Mouse (Mus musculus): ENCODE results near the gene Elf3. TPM values are rescaled to one million over a fixed set of nuclear protein-coding genes. Genes with fewer than 3 reads are reported as not detected.

Gene Elf3
- polyA plus RNA-seq, 1 experiment from 2014 or later: 152 TPM

DNA sequence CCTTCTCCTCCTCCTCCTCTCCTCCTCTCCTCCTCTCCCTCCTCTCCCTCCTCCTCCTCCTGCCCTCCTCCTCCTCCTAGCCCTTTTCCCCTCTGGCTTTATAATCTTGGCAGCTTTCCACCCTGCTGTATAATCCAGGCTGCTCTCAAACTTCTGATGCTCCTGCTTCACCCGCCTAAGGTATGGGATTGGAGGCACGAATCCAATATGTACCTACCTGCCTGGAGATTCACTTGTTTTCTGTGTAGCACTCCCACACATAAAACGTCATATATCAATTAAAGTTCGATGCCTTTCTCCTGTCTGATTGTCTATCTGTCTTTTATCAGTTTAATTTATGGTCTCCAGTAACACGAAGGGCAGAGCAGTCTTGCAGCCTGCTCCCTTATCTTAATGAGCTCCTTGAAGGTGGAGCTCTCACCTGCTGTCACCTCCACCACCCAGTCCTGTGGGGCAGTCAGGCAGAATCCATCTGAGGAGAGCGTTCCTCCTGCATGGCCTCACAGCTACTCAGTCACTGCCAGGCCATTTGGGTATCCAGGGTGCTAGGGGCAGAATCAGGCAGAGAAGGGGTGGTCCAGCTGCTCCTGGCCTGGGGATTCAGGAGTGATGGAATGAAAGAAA lies 33.3 kb downstream of the Elf3 start:
- no peak for ATAC-seq (ENCODE audit: low FRiP score, low TSS enrichment)
- TF ChIP-seq CTCF (IDR thresholded peaks at IDR 0.05; ENCODE audit: low read depth): no peak
- no peak for TF ChIP-seq EP300 (optimal IDR thresholded peaks at IDR 0.05)

DNA sequence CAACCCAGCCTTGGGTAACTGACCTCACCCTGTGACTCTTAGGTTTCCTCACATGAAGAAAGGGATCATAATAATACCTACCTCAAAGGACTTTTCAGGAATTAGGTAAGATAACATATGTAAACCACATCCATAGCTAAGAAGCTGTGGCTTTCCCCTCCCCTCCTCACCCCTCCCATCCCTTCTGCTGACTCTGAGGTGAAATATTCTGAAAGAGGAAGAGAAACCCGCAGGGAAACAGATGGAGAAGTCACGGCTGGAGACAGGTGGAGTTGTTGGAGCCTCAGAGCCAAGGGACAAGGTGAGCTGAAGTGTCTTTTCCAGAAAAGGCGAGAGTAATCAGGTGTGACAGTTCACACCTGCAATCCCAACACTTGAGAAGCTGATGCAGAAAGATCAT lies 34.2 kb downstream of the Elf3 start:
- Histone ChIP-seq H3K27me3 (ENCODE audit: control insufficient read depth, insufficient read depth, low read length) (no peaks in the 10 kb centered on the region), H3K27ac (replicated peaks) (no peak overlapping the region; the same call in 1 of the 2 replicates), H3K9me3 (ENCODE audit: control insufficient read depth, low read length) (no peaks in the 10 kb centered on the region), H3K4me1 (replicated peaks; ENCODE audit: control insufficient read depth, insufficient read depth) (0 out of 2 replicates have a peak, but pooled peaks cover 2% of the 10 kb centered on the region), H3K4me3 (ENCODE audit: low read depth, low read length) (no peak overlapping the region), H3K36me3 (ENCODE audit: control insufficient read depth, insufficient read depth, low read length) (no peaks in the 10 kb centered on the region), H3K9ac (ENCODE audit: low read length) (no peak overlapping the region), H3K4me2 (replicated peaks; ENCODE audit: low read depth) (no peak overlapping the region)
- DNase-seq (ENCODE audit: low spot score): no peak
- TF ChIP-seq CTCF (IDR thresholded peaks at IDR 0.05; ENCODE audit: low read depth): no peak
- no peak for TF ChIP-seq EP300 (optimal IDR thresholded peaks at IDR 0.05)
- no peak for ATAC-seq (ENCODE audit: low FRiP score, low TSS enrichment)
- whole genome bisulfite sequencing: 63% methylated on average over 3 of the region's 3 CpGs

More for the DNA sequence above, 33.3 kb downstream of the Elf3 start:
- Histone ChIP-seq H3K4me2 (replicated peaks; ENCODE audit: low read depth) (no peak overlapping the region), H3K27ac (replicated peaks) (peak overlapping the region; percentile 6; the same call in 1 of the 2 replicates), H3K27me3 (ENCODE audit: control insufficient read depth, insufficient read depth, low read length) (no peaks in the 10 kb centered on the region), H3K4me1 (replicated peaks; ENCODE audit: control insufficient read depth, insufficient read depth) (0 out of 2 replicates have a peak, but pooled peaks cover 2% of the 10 kb centered on the region), H3K36me3 (ENCODE audit: control insufficient read depth, insufficient read depth, low read length) (no peaks in the 10 kb centered on the region), H3K9me3 (ENCODE audit: control insufficient read depth, low read length) (no peaks in the 10 kb centered on the region), H3K9ac (ENCODE audit: low read length) (no peak overlapping the region), H3K4me3 (ENCODE audit: low read depth, low read length) (no peak overlapping the region)
- DNase-seq (ENCODE audit: low spot score): no peak
- 15% methylated on average over 6 of the region's 6 CpGs for WGBS

DNA sequence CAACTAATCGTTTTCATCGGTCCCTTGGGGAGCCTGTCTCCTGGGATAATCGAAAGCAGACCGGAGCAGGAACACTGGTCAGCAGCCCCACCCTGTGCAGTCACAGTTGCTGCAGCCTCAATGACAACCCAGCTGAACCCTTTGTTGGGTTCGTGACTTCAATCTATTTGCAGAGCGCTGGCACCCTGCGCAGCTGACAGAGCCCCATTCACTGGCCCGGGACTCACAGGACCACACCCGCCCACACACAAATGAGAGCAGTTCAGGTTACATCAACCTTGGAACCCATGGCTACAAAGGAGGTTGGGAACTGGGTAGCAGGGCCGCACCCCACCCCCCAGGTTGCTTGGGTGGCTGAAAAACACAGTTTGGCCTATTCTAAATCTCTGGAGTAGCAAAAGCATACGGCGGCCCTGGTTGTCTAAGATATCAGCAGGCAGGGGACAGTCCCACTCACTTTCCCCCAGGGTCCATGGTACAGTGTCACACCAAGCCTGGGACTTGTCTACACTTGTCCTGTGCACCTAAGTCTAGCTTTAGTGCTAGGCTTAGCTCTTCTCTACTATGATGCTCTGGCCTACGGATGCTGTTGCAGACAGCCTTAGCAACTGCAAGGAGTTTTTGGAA lies 40.6 kb downstream of the Elf3 start:
- H3K9ac ChIP-seq (ENCODE audit: low read length): no peak overlapping the region
- TF ChIP-seq EP300 (optimal IDR thresholded peaks at IDR 0.05) (no peak), CTCF (IDR thresholded peaks at IDR 0.05; ENCODE audit: low read depth) (no peak)
- ATAC-seq (ENCODE audit: low FRiP score, low TSS enrichment) (peak; percentile 92), DNase-seq (ENCODE audit: low spot score) (peak; percentile 82)
- peak overlapping the region; percentile 63 for H3K27ac ChIP-seq (replicated peaks)
- no peaks in the 10 kb centered on the region for H3K9me3 ChIP-seq (ENCODE audit: control insufficient read depth, low read length)
- 49% methylated on average over 13 of the region's 13 CpGs for WGBS
- H3K4me2 ChIP-seq (replicated peaks; ENCODE audit: low read depth): no peak overlapping the region
- H3K4me1 ChIP-seq (replicated peaks; ENCODE audit: control insufficient read depth, insufficient read depth): no peaks in the 10 kb centered on the region
- H3K4me3 ChIP-seq (ENCODE audit: low read depth, low read length): no peak overlapping the region
- H3K27me3 ChIP-seq (ENCODE audit: control insufficient read depth, insufficient read depth, low read length): no peaks in the 10 kb centered on the region
- H3K36me3 ChIP-seq (ENCODE audit: control insufficient read depth, insufficient read depth, low read length): no peaks in the 10 kb centered on the region

DNA sequence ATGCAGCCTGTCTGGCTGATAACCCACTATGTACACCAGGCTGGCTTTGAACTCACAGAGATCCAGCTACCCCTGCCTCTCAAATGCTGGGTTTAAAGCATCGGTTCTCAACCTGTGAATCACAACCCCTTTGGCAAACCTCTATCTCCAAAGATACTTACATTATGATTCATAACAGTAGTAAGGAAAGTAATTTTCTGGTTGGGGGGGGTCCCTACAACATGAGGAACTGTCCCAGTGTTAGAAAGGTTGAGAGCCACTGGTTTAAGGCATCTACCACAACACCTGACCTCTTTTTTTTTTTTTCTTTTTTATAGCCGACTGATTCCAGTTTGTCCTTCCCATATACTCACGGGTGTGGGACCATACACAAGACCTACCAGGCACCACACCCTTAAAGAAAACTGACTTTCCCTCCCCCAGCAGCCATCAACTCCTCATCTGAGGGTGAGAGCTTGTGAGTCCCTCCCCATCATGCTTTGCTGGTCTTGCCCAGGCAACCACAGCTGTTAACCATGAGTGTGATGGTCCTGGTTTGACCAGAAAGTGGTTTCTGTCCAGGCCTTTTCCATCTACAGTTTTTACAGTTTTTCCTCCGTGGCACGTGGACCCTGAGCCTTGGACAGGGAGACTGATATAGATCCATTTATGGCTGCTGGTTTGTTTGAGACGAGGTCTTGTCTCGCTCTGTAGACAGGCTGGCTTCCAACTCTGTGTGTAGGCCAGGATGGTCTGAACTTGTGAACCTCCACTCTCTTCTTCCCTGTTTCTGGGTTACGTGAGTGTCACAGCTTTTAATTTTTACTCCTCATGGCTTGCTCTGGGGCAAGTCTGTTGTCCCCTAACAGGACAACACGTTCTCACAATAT lies 44.4 kb downstream of the Elf3 start:
- whole genome bisulfite sequencing: 76% methylated on average over 9 of the region's 9 CpGs
- Histone ChIP-seq H3K4me2 (replicated peaks; ENCODE audit: low read depth) (no peak overlapping the region), H3K36me3 (ENCODE audit: control insufficient read depth, insufficient read depth, low read length) (no peaks in the 10 kb centered on the region), H3K9ac (ENCODE audit: low read length) (no peak overlapping the region), H3K4me3 (ENCODE audit: low read depth, low read length) (no peak overlapping the region), H3K4me1 (replicated peaks; ENCODE audit: control insufficient read depth, insufficient read depth) (no peaks in the 10 kb centered on the region), H3K27ac (replicated peaks) (no peak overlapping the region), H3K9me3 (ENCODE audit: control insufficient read depth, low read length) (no peaks in the 10 kb centered on the region), H3K27me3 (ENCODE audit: control insufficient read depth, insufficient read depth, low read length) (no peaks in the 10 kb centered on the region)
- ATAC-seq (ENCODE audit: low FRiP score, low TSS enrichment) (no peak), DNase-seq (ENCODE audit: low spot score) (no peak)
- no peak for TF ChIP-seq EP300 (optimal IDR thresholded peaks at IDR 0.05)
- TF ChIP-seq CTCF (IDR thresholded peaks at IDR 0.05; ENCODE audit: low read depth): no peak

DNA sequence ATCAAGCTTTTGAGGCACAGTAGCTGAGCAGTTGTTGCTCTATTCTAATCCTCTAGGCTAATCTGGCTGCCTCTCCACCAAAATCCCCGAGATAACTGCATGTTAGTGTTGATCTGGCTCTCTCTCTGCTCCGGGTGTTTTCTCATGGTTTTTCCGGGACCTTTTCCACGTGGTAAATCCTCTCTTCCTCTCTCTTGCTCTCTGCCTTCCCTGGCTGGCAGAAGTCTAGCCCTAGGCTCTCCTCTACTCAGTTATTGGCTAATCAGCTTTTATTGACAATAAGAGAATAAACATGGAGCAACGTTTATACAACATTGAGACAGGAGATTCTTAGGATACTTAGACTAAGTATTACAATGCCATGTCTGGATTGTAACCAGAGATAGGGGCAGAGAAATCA lies 47.9 kb downstream of the Elf3 start:
- no peaks in the 10 kb centered on the region for H3K27me3 ChIP-seq (ENCODE audit: control insufficient read depth, insufficient read depth, low read length)
- 16% methylated on average over 5 of the region's 5 CpGs for WGBS
- ATAC-seq (ENCODE audit: low FRiP score, low TSS enrichment) (no peak), DNase-seq (ENCODE audit: low spot score) (no peak)
- H3K4me3 ChIP-seq (ENCODE audit: low read depth, low read length): no peak overlapping the region
- H3K4me1 ChIP-seq (replicated peaks; ENCODE audit: control insufficient read depth, insufficient read depth): no peaks in the 10 kb centered on the region
- TF ChIP-seq CTCF (IDR thresholded peaks at IDR 0.05; ENCODE audit: low read depth) (no peak), EP300 (optimal IDR thresholded peaks at IDR 0.05) (no peak)
- H3K36me3 ChIP-seq (ENCODE audit: control insufficient read depth, insufficient read depth, low read length): no peaks in the 10 kb centered on the region
- H3K4me2 ChIP-seq (replicated peaks; ENCODE audit: low read depth): no peak overlapping the region
- H3K9me3 ChIP-seq (ENCODE audit: control insufficient read depth, low read length): no peaks in the 10 kb centered on the region
- no peak overlapping the region for H3K9ac ChIP-seq (ENCODE audit: low read length)
- no peak overlapping the region for H3K27ac ChIP-seq (replicated peaks)
